Mouse (Mus musculus) adrenal gland, postnatal 25 days (tissue): ENCODE data around the gene Ahcyl2. TPM values are rescaled to one million over a fixed set of nuclear protein-coding genes. Genes with fewer than 3 reads are reported as not detected.

Source experiments
- total RNA-seq: library from RNA; stranded (reverse); gene quantifications from 2 replicates; pipeline ENCODE4 v1.2.3, GENCODE M21; 2021

Ahcyl2 gene
- total RNA-seq, 1 experiment from 2014 or later = 137 TPM

Other genes starting within 250 kb of the Ahcyl2 start
- 2.6 and 4.6 TPM in 2 replicates for gene Irf5, start 241.4 kb upstream of the Ahcyl2 start, total RNA-seq
- 60.6 and 60.9 TPM in 2 replicates for gene Tnpo3, start 158.1 kb upstream of the Ahcyl2 start, total RNA-seq
- gene Tspan33, start 73.8 kb upstream of the Ahcyl2 start, total RNA-seq = 1.2 and 1.3 TPM in 2 replicates
- gene Smo, start 32.5 kb upstream of the Ahcyl2 start, total RNA-seq = 42.9 and 51.2 TPM in 2 replicates
- gene Strip2, start 149.0 kb downstream of the Ahcyl2 start, total RNA-seq = 1.00 and 1.2 TPM in 2 replicates